Mouse (Mus musculus) heart, postnatal 0 days (tissue): ENCODE data around the gene Ccl9. TPM values are rescaled to one million over a fixed set of nuclear protein-coding genes. Genes with fewer than 3 reads are reported as not detected.

Experiments used
- ATAC-seq: fragments of 200-750 bp; cut with Nextera tagmentation; 2 replicates; pipeline ENCODE4 v1.8.0; 2017; ENCODE audit warnings: low read depth, moderate number of reproducible peaks, moderate library complexity; ENCODE audit not compliant: insufficient read depth
- DNase-seq: peaks from one replicate; pipeline ENCODE4 v3.0.0-alpha.2; 2016; ENCODE audit warnings: low spot score
- H3K27ac ChIP-seq: fragments of 300-500 bp; sonication (generic); 2 replicates; pipeline ENCODE4 v1.5.1; 2014; ENCODE audit warnings: low read depth, mild to moderate bottlenecking
- H3K27me3 ChIP-seq: fragments of 300-500 bp; sonication (generic); 2 replicates; pipeline ENCODE4 v1.6.1; 2014; ENCODE audit warnings: low read length, mixed read lengths; ENCODE audit not compliant: control insufficient read depth, insufficient read depth
- H3K36me3 ChIP-seq: fragments of 300-500 bp; sonication (generic); replicated peaks from 2 replicates; pipeline ENCODE4 v1.6.1; 2014; ENCODE audit warnings: low read length, mixed read lengths; ENCODE audit not compliant: control insufficient read depth, insufficient read depth
- H3K4me1 ChIP-seq: fragments of 300-500 bp; sonication (generic); 2 replicates; pipeline ENCODE4 v1.6.1; 2014; ENCODE audit warnings: antibody characterized with exemption; ENCODE audit not compliant: control insufficient read depth, insufficient read depth
- H3K4me2 ChIP-seq: fragments of 300-500 bp; sonication (generic); 2 replicates; pipeline ENCODE4 v1.6.1; 2014; ENCODE audit warnings: low read depth, mild to moderate bottlenecking, low read length, moderate library complexity
- H3K4me3 ChIP-seq: fragments of 300-500 bp; sonication (generic); 2 replicates; pipeline ENCODE4 v1.5.1; 2014; ENCODE audit warnings: low read depth, low read length
- H3K9ac ChIP-seq: fragments of 300-500 bp; sonication (generic); replicated peaks from 2 replicates; pipeline ENCODE4 v1.6.1; 2014; ENCODE audit warnings: low read depth, low read length, mixed read lengths
- H3K9me3 ChIP-seq: fragments of 300-500 bp; sonication (generic); replicated peaks from 2 replicates; pipeline ENCODE4 v1.6.1; 2016; ENCODE audit warnings: low read length; ENCODE audit not compliant: control insufficient read depth
- CTCF ChIP-seq: IDR thresholded peaks from 2 replicates; pipeline ENCODE4 v1.5.1; 2016; ENCODE audit warnings: antibody characterized with exemption, control low read depth, low read depth
- EP300 ChIP-seq: IDR thresholded peaks from 2 replicates; pipeline ENCODE4 v1.6.1; 2016; ENCODE audit warnings: antibody characterized with exemption, low read depth
- WGBS: fragments of 180-500 bp; shearing (Covaris S2); extraction: QIAGEN DNeasy Blood & Tissue Kit; methylation state at CpG from one replicate; pipeline ENCODE4 v1.1.7; 2014; 5-methylcytosine and 5-hydroxymethylcytosine counted together
- polyA plus RNA-seq: library from polyadenylated mRNA; unstranded; fragments of >200 nt; fragmentation: Nextera tagmentation; extraction: Ambion mirVana; gene quantifications from 2 replicates; pipeline ENCODE4 v1.2.1, GENCODE M21; 2015
- total RNA-seq: library from RNA; depleted of rRNA; stranded (reverse); fragments of >200 nt; gene quantifications from 2 replicates; pipeline ENCODE4 v1.2.3, GENCODE M21; 2014; ENCODE audit warnings: low replicate concordance

Ccl9 gene
- total and polyA plus RNA-seq, 2 experiments from 2014 or later, result 2.2 to 8.6 TPM

DNA sequence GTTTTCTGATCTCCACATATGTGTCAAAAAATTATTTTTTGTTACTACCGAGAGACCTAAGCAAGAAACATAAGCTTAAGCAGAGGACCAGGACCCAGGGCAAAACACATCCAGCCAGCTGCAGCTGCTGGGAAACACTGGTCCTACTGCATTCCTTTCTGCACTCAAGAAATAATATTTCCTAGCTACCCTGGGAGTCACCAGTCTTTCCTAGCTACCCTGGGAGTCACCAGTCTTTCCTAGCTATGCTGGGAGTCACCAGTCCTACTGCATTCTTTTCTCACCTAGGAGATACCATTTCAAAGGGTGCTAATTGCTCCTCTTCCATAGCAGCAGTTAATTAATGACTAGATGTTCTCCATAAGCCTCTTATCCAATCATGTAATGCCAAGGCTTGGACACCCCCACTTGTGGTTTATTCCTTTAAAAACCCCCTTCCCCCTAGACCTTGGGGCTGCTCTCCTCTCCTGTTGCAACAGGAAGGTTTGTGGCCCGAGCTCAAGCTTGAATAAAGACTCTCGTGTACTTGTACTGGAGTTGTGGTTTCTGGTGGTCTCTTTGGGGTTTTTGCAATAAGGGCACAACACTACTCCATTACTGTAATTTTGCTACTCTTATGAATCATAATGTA, 19.9 kb upstream of the Ccl9 start:
- no peaks in the 10 kb centered on the region for H3K36me3 ChIP-seq
- WGBS, result 74% methylated on average over 3 of the region's 3 CpGs
- no peaks in the 10 kb centered on the region for H3K9me3 ChIP-seq
- H3K4me1 ChIP-seq, result no peaks in the 10 kb centered on the region
- DNase-seq (no peak), ATAC-seq (no peak)
- no peak overlapping the region for H3K4me3 ChIP-seq
- no peak overlapping the region for H3K27ac ChIP-seq
- H3K4me2 ChIP-seq, result no peak overlapping the region
- TF ChIP-seq EP300 (no peak), CTCF (no peak)
- H3K27me3 ChIP-seq, result no peaks in the 10 kb centered on the region
- no peak overlapping the region for H3K9ac ChIP-seq

DNA sequence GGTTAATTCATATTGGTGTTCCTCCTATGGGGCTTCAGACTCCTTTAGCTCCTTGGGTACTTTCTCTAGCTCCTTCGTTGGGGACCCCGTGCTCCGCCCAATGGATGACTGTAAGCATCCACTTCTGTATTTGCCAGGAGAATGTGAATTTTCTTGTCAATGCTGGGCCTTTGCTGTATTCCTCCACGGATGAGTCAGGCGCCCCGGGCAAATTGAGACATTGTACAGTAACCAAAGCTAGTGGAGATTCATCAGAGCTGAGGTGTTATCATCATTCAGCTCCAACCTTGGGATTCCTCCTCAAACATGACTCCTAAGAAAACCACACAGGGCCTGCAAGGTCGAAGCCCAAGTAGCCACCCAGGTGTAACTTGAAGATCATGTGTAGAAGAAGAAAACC, 19.4 kb upstream of the Ccl9 start:
- Histone ChIP-seq H3K36me3 (no peaks in the 10 kb centered on the region), H3K4me2 (no peak overlapping the region), H3K27me3 (no peaks in the 10 kb centered on the region), H3K9ac (no peak overlapping the region), H3K4me1 (no peaks in the 10 kb centered on the region), H3K4me3 (no peak overlapping the region), H3K27ac (no peak overlapping the region), H3K9me3 (no peaks in the 10 kb centered on the region)
- 81% methylated on average over 7 of the region's 7 CpGs for WGBS
- TF ChIP-seq EP300, result no peak
- no peak for TF ChIP-seq CTCF
- ATAC-seq (no peak), DNase-seq (no peak)

DNA sequence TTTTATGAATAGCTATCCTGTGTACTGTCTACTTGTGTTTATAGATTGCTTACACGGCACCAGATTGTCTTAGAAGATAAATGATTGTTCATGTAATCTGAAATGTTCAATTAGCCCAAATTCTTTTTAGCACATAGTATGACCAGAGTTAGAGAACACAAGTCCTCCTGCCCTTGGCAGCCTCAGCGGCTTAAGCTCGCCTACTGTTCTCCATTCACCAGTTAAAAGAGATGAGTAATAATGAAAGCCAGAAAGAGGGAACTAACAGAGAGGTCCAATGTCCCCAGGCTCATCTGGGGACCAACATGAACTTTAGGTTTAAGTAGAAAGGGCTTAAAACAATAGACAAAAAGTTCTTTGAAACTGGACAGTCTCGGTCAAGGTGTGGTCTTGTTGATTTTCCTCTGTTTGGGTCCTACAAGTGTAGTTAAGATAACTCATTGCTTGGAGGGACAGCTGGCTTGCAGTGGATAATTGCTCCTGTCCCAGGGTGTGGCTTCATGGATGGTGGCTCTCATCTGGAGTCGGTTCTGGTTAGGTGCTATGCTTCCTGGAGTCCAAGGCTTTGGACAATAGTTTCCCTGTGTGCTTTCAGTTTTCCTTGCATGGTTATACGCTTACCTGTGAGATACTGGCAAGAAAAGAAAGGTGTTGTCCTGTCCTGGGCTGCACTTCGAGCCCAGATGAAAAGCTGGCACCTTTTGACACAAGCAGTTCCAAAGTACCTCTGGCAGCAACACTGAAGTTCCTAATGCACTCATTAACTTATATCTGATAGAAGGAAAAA, 17.4 kb upstream of the Ccl9 start:
- no peaks in the 10 kb centered on the region for H3K27me3 ChIP-seq
- ATAC-seq, result no peak
- TF ChIP-seq EP300 (no peak), CTCF (no peak)
- no peak overlapping the region for H3K4me2 ChIP-seq
- no peak overlapping the region for H3K4me3 ChIP-seq
- H3K27ac ChIP-seq, result no peak overlapping the region
- DNase-seq, result no peak
- no peaks in the 10 kb centered on the region for H3K36me3 ChIP-seq
- H3K9me3 ChIP-seq, result no peaks in the 10 kb centered on the region
- no peak overlapping the region for H3K9ac ChIP-seq
- H3K4me1 ChIP-seq, result no peaks in the 10 kb centered on the region
- WGBS, result 78% methylated on average over 7 of the region's 7 CpGs

DNA sequence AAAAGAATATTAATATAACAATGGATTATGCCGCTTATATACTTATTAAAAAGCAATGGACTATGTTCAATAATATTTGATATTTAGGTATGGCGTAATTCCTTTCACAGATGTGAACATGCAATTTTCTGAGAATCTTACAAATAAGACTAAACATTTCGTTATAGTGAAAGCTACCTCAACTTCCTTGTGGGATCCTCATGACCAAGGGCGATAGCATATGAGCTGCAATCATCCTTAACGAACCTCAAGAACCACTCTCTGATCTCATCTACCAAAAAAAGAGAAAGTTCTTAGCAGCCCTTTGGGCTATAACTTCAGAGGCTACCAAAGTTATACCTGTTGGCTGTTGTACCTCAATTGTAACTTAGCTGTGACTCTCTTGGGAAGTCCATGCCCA, 15.0 kb upstream of the Ccl9 start:
- WGBS, result 80% methylated on average over 5 of the region's 5 CpGs
- Histone ChIP-seq H3K4me2 (no peak overlapping the region), H3K27me3 (no peaks in the 10 kb centered on the region), H3K4me3 (no peak overlapping the region), H3K27ac (no peak overlapping the region), H3K9me3 (no peaks in the 10 kb centered on the region), H3K36me3 (no peaks in the 10 kb centered on the region), H3K9ac (no peak overlapping the region), H3K4me1 (no peaks in the 10 kb centered on the region)
- ATAC-seq, result no peak
- TF ChIP-seq CTCF (no peak), EP300 (no peak)
- DNase-seq, result no peak

DNA sequence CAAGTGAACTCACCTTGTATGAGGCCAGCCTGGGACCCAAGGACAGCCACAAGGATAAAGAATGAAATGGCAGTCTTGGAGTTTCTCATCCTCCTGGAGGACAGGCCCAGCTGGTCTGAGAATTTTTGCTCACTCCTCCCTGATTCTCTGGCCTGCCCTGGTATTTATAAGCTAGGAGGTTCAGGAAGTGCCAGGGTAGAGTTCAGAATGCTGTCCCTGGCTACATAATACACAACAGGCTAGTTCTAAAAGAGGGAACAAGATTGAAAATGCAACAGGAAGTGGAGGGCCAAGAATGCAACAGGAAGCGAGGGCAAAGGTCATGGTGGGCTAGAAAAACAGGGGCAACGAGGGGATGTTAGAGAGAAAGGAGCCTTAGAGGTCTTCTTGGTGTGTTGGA, 14.4 kb upstream of the Ccl9 start, which contains the start of gene Ccl6:
Gene Ccl6, minus strand, starts transcription at position 235 of the 400 bp plus-strand sequence.
- no peak for TF ChIP-seq CTCF
- TF ChIP-seq EP300, result no peak
- 49% methylated on average over 2 of the region's 2 CpGs for WGBS
- Histone ChIP-seq H3K9me3 (no peaks in the 10 kb centered on the region), H3K4me3 (no peak within 1 kb of the TSS), H3K36me3 (no peaks in the 10 kb centered on the region), H3K27ac (no peak within 1 kb of the TSS), H3K27me3 (no peaks in the 10 kb centered on the region), H3K9ac (no peak within 1 kb of the TSS), H3K4me2 (no peak within 1 kb of the TSS), H3K4me1 (no peaks in the 10 kb centered on the region)
- DNase-seq (no peak), ATAC-seq (no peak)
